Mouse (Mus musculus) Patski (cell line): ENCODE results near the gene Ctdsp2. TPM values are rescaled to one million over a fixed set of nuclear protein-coding genes. Genes with fewer than 3 reads are reported as not detected.

Experiments used
- ATAC-seq: fragments of 100-300 bp; one replicate; pipeline ENCODE4 v1.8.0; 2021
- CTCF ChIA-PET: fragments of 350-600 bp; sonication (Branson Sonifier 250); formaldehyde crosslinking; loops from one replicate; lab custom pipeline; 2022; ENCODE audit warnings: inconsistent platforms; lab: Charles Lee
- POLR2A ChIA-PET: fragments of 350-600 bp; sonication (Branson Sonifier 250); formaldehyde crosslinking; loops from one replicate; lab custom pipeline; 2022; ENCODE audit warnings: antibody characterized with exemption, inconsistent platforms; lab: Charles Lee
- DNase-seq: peaks from one replicate; pipeline ENCODE4 v3.0.0-alpha.2; 2011; ENCODE audit warnings: low read depth, low spot score
- H3K27me3 ChIP-seq: fragments of 371-371 bp; one replicate; pipeline ENCODE4 v1.5.1; 2021
- CTCF ChIP-seq: fragments of 100-300 bp; IDR thresholded peaks from one replicate; pipeline ENCODE4 v1.5.1; 2021
- in situ Hi-C: fragments of 300-500 bp; cut with MboI; formaldehyde crosslinking; loops from 3 replicates; pipeline ENCODE4 v1.11.1; 2018; ENCODE audit warnings: low pct_unique_long_range_greater_than_20kb, mixed read lengths
- polyA plus RNA-seq: library from polyadenylated mRNA; unstranded; gene quantifications from one replicate; pipeline ENCODE4 v1.2.3, GENCODE M21; 2021

Gene Ctdsp2
- polyA plus RNA-seq, 1 experiment from 2014 or later = 101 TPM

GRCm38 (mm10) chr10:126987183-126988118 lies 8.9 kb downstream of the Ctdsp2 start:
- no peak for TF ChIP-seq CTCF
- DNase-seq (no peak), ATAC-seq (no peak)
- ChIA-PET CTCF (interaction anchor here (2.0 kb wide), 1 partner anchor 69 kb away, joined by 5 read pairs; no protein-coding TSS in a partner anchor), POLR2A (interaction anchor here (0.8 to 1.4 kb wide), 3 partner anchors 11 to 54 kb away, joined by 3 to 4 read pairs (median 3); partner anchors contain the start of genes Eef1akmt3, Mettl1 and Tsfm)
- no peaks in the 10 kb centered on the region for H3K27me3 ChIP-seq
- in situ Hi-C loops = no loop called here

- ATAC-seq = no peak
- TF ChIP-seq CTCF = no peak
- no peak for DNase-seq
- POLR2A ChIA-PET = interaction anchor here (0.5 kb wide), 1 partner anchor 8 kb away, joined by 3 read pairs; no protein-coding TSS in a partner anchor
- CTCF ChIA-PET = interaction anchor here (1.3 to 2.0 kb wide), 2 partner anchors 69 to 70 kb away, joined by 4 to 5 read pairs; no protein-coding TSS in a partner anchor
- no peaks in the 10 kb centered on the region for H3K27me3 ChIP-seq
- in situ Hi-C loops = no loop called here
Measured at GRCm38 (mm10) chr10:126988513-126989165, 10.1 kb downstream of the Ctdsp2 start.

GRCm38 (mm10) chr10:126990313-126991056 lies 12.0 kb downstream of the Ctdsp2 start:
- in situ Hi-C loops = loop anchor here (5.0 kb wide), 1 partner anchor 73 kb away; no protein-coding TSS in a partner anchor
- CTCF ChIA-PET = interaction anchor here (0.7 to 3.0 kb wide), 15 partner anchors 8 to 70 kb away, joined by 3 to 55 read pairs (median 4); partner anchors contain the start of gene Avil
- no peak for TF ChIP-seq CTCF

GRCm38 (mm10) chr10:126991676-126992075 lies 13.2 kb downstream of the Ctdsp2 start:
- TF ChIP-seq CTCF = no peak
- in situ Hi-C loops = loop anchor here (5.0 kb wide), 1 partner anchor 74 kb away; no protein-coding TSS in a partner anchor
- ChIA-PET POLR2A (interaction anchor here (1.1 kb wide), 1 partner anchor 10 kb away, joined by 4 read pairs; no protein-coding TSS in a partner anchor), CTCF (interaction anchor here (1.5 to 3.0 kb wide), 3 partner anchors 12 to 71 kb away, joined by 4 to 55 read pairs (median 8); no protein-coding TSS in a partner anchor)
- DNase-seq (no peak), ATAC-seq (no peak)
- no peaks in the 10 kb centered on the region for H3K27me3 ChIP-seq

More at GRCm38 (mm10) chr10:126990313-126991056, 12.0 kb downstream of the Ctdsp2 start:
- ATAC-seq (peak; percentile 55), DNase-seq (no peak)
- no peaks in the 10 kb centered on the region for H3K27me3 ChIP-seq
- POLR2A ChIA-PET = interaction anchor here (0.5 to 1.5 kb wide), 3 partner anchors 9 to 13 kb away, joined by 3 to 4 read pairs (median 4); no protein-coding TSS in a partner anchor

GRCm38 (mm10) chr10:126993621-126994020 lies 15.1 kb downstream of the Ctdsp2 start:
- in situ Hi-C loops = loop anchor here (5.0 kb wide), 1 partner anchor 76 kb away; no protein-coding TSS in a partner anchor
- DNase-seq (no peak), ATAC-seq (no peak)
- CTCF ChIA-PET = no interaction called here
- H3K27me3 ChIP-seq = no peaks in the 10 kb centered on the region
- POLR2A ChIA-PET = no interaction called here
- no peak for TF ChIP-seq CTCF

GRCm38 (mm10) chr10:126997340-126998113 lies 19.0 kb downstream of the Ctdsp2 start:
- POLR2A ChIA-PET = no interaction called here
- DNase-seq (no peak), ATAC-seq (no peak)
- TF ChIP-seq CTCF = no peak
- no peaks in the 10 kb centered on the region for H3K27me3 ChIP-seq
- CTCF ChIA-PET = interaction anchor here (0.9 kb wide), 1 partner anchor 31 kb away, joined by 4 read pairs; no protein-coding TSS in a partner anchor
- in situ Hi-C loops = no loop called here

GRCm38 (mm10) chr10:127000529-127000928 lies 22.0 kb downstream of the Ctdsp2 start, which contains the start of gene Avil:
TSS of gene Avil (plus strand) at chr10:127000709.
- in situ Hi-C loops = no loop called here
- ATAC-seq (no peak), DNase-seq (no peak)
- no peak for TF ChIP-seq CTCF
- ChIA-PET CTCF (interaction anchor here (1.1 to 2.5 kb wide), 2 partner anchors 10 to 82 kb away, joined by 3 to 6 read pairs; no protein-coding TSS in a partner anchor), POLR2A (interaction anchor here (2.0 kb wide), 1 partner anchor 72 kb away, joined by 7 read pairs; no protein-coding TSS in a partner anchor)
- H3K27me3 ChIP-seq = no peaks in the 10 kb centered on the region

GRCm38 (mm10) chr10:127001297-127001696 lies 22.8 kb downstream of the Ctdsp2 start:
- ChIA-PET CTCF (interaction anchor here (1.1 to 1.6 kb wide), 4 partner anchors 11 to 30 kb away, joined by 3 to 4 read pairs (median 3); partner anchors contain the start of gene Tsfm), POLR2A (interaction anchor here (2.0 kb wide), 1 partner anchor 73 kb away, joined by 7 read pairs; no protein-coding TSS in a partner anchor)
- DNase-seq (no peak), ATAC-seq (no peak)
- TF ChIP-seq CTCF = no peak
- in situ Hi-C loops = no loop called here
- H3K27me3 ChIP-seq = no peaks in the 10 kb centered on the region
